Mouse (Mus musculus): ENCODE measurements around the gene Dixdc1. TPM values are rescaled to one million over a fixed set of nuclear protein-coding genes. Genes with fewer than 3 reads are reported as not detected.

The Dixdc1 gene
- polyA plus RNA-seq, 1 experiment from 2014 or later, result 3.7 TPM

- Histone ChIP-seq H3K4me1 (ENCODE audit: insufficient read depth) (0 out of 2 replicates have a peak, but pooled peaks cover 3% of the 10 kb centered on the region), H3K9ac (replicated peaks) (no peak overlapping the region), H3K27ac (ENCODE audit: low read depth) (no peak overlapping the region), H3K27me3 (ENCODE audit: insufficient read depth, low read length) (no peaks in the 10 kb centered on the region), H3K4me2 (ENCODE audit: low read depth, low read length) (no peak overlapping the region), H3K9me3 (ENCODE audit: low read length) (no peaks in the 10 kb centered on the region), H3K36me3 (replicated peaks; ENCODE audit: insufficient read depth, low read length) (no peaks in the 10 kb centered on the region), H3K4me3 (ENCODE audit: low read depth, low read length) (no peak overlapping the region)
- TF ChIP-seq EP300 (IDR thresholded peaks at IDR 0.05; ENCODE audit: low read depth), result no peak
- no peak for TF ChIP-seq CTCF (IDR thresholded peaks at IDR 0.05; ENCODE audit: low read depth)
- WGBS (ENCODE audit: insufficient replicate concordance), result 64% methylated on average over 6 of the region's 6 CpGs
- no peak for ATAC-seq
- DNase-seq, result no peak
Measured at GRCm38 (mm10) chr9:50666442-50666841, 72.9 kb downstream of the Dixdc1 start.

GRCm38 (mm10) chr9:50664826-50665225, 74.5 kb downstream of the Dixdc1 start:
- Histone ChIP-seq H3K4me2 (ENCODE audit: low read depth, low read length) (no peak overlapping the region), H3K4me1 (ENCODE audit: insufficient read depth) (0 out of 2 replicates have a peak, but pooled peaks cover 5% of the 10 kb centered on the region), H3K9me3 (ENCODE audit: low read length) (no peaks in the 10 kb centered on the region), H3K4me3 (ENCODE audit: low read depth, low read length) (no peak overlapping the region), H3K9ac (replicated peaks) (no peak overlapping the region), H3K27ac (ENCODE audit: low read depth) (no peak overlapping the region), H3K27me3 (ENCODE audit: insufficient read depth, low read length) (no peaks in the 10 kb centered on the region), H3K36me3 (replicated peaks; ENCODE audit: insufficient read depth, low read length) (no peaks in the 10 kb centered on the region)
- ATAC-seq (no peak), DNase-seq (no peak)
- TF ChIP-seq EP300 (IDR thresholded peaks at IDR 0.05; ENCODE audit: low read depth) (no peak), CTCF (IDR thresholded peaks at IDR 0.05; ENCODE audit: low read depth) (no peak)
- 81% methylated on average over 5 of the region's 5 CpGs for WGBS (ENCODE audit: insufficient replicate concordance)

GRCm38 (mm10) chr9:50660431-50660830, 78.9 kb downstream of the Dixdc1 start:
- 23% methylated on average over 12 of the region's 12 CpGs for WGBS (ENCODE audit: insufficient replicate concordance)
- H3K9ac ChIP-seq (replicated peaks), result peak overlapping the region; percentile 66; the same call in 1 of the 2 replicates
- TF ChIP-seq CTCF (IDR thresholded peaks at IDR 0.05; ENCODE audit: low read depth) (no peak), EP300 (IDR thresholded peaks at IDR 0.05; ENCODE audit: low read depth) (0 out of 2 replicates have a peak, but pooled peaks have one; percentile 29)
- peak overlapping the region; percentile 65; the same call in 1 of the 2 replicates for H3K27ac ChIP-seq (ENCODE audit: low read depth)
- peak; percentile 79 for ATAC-seq
- DNase-seq, result peak; percentile 72
- H3K27me3 ChIP-seq (ENCODE audit: insufficient read depth, low read length), result no peaks in the 10 kb centered on the region
- H3K9me3 ChIP-seq (ENCODE audit: low read length), result no peaks in the 10 kb centered on the region
- peaks cover 11% of the 10 kb centered on the region for H3K4me1 ChIP-seq (ENCODE audit: insufficient read depth)
- peaks cover 4% of the 10 kb centered on the region; the same call in 1 of the 2 replicates for H3K36me3 ChIP-seq (replicated peaks; ENCODE audit: insufficient read depth, low read length)
- H3K4me2 ChIP-seq (ENCODE audit: low read depth, low read length), result peak overlapping the region; percentile 80
- peak overlapping the region; percentile 61 for H3K4me3 ChIP-seq (ENCODE audit: low read depth, low read length)

GRCm38 (mm10) chr9:50659392-50660217, 79.7 kb downstream of the Dixdc1 start, which contains the start of gene Dlat:
Dlat (minus strand) TSS chr9:50659780.
- ATAC-seq, result peak; percentile 89
- Histone ChIP-seq H3K4me3 (ENCODE audit: low read depth, low read length) (peak within 1 kb of the TSS; percentile 61), H3K9ac (replicated peaks) (peak within 1 kb of the TSS; percentile 66), H3K27me3 (ENCODE audit: insufficient read depth, low read length) (no peaks in the 10 kb centered on the region), H3K36me3 (replicated peaks; ENCODE audit: insufficient read depth, low read length) (peaks cover 4% of the 10 kb centered on the region; the same call in 1 of the 2 replicates), H3K9me3 (ENCODE audit: low read length) (no peaks in the 10 kb centered on the region), H3K4me2 (ENCODE audit: low read depth, low read length) (peak within 1 kb of the TSS; percentile 80), H3K27ac (ENCODE audit: low read depth) (peak within 1 kb of the TSS; percentile 65), H3K4me1 (ENCODE audit: insufficient read depth) (peaks cover 11% of the 10 kb centered on the region)
- peak; percentile 88 for DNase-seq
- 0 out of 2 replicates have a peak, but pooled peaks have one; percentile 1 for TF ChIP-seq CTCF (IDR thresholded peaks at IDR 0.05; ENCODE audit: low read depth)
- TF ChIP-seq EP300 (IDR thresholded peaks at IDR 0.05; ENCODE audit: low read depth), result no peak
- WGBS (ENCODE audit: insufficient replicate concordance), result under 1% methylated on average over 62 of the region's 63 CpGs

GRCm38 (mm10) chr9:50658941-50659388, 80.4 kb downstream of the Dixdc1 start:
- ATAC-seq (no peak), DNase-seq (no peak)
- peaks cover 4% of the 10 kb centered on the region; the same call in 1 of the 2 replicates for H3K36me3 ChIP-seq (replicated peaks; ENCODE audit: insufficient read depth, low read length)
- peak overlapping the region; percentile 80 for H3K4me2 ChIP-seq (ENCODE audit: low read depth, low read length)
- peaks cover 11% of the 10 kb centered on the region for H3K4me1 ChIP-seq (ENCODE audit: insufficient read depth)
- peak overlapping the region; percentile 66 for H3K9ac ChIP-seq (replicated peaks)
- TF ChIP-seq CTCF (IDR thresholded peaks at IDR 0.05; ENCODE audit: low read depth) (no peak), EP300 (IDR thresholded peaks at IDR 0.05; ENCODE audit: low read depth) (no peak)
- H3K9me3 ChIP-seq (ENCODE audit: low read length), result no peaks in the 10 kb centered on the region
- under 1% methylated on average over 24 of the region's 28 CpGs for WGBS (ENCODE audit: insufficient replicate concordance)
- H3K27me3 ChIP-seq (ENCODE audit: insufficient read depth, low read length), result no peaks in the 10 kb centered on the region
- H3K4me3 ChIP-seq (ENCODE audit: low read depth, low read length), result peak overlapping the region; percentile 61
- peak overlapping the region; percentile 65 for H3K27ac ChIP-seq (ENCODE audit: low read depth)

- peak overlapping the region; percentile 61 for H3K4me3 ChIP-seq (ENCODE audit: low read depth, low read length)
- peak overlapping the region; percentile 66 for H3K9ac ChIP-seq (replicated peaks)
- TF ChIP-seq EP300 (IDR thresholded peaks at IDR 0.05; ENCODE audit: low read depth) (no peak), CTCF (IDR thresholded peaks at IDR 0.05; ENCODE audit: low read depth) (no peak)
- H3K36me3 ChIP-seq (replicated peaks; ENCODE audit: insufficient read depth, low read length), result peaks cover 6% of the 10 kb centered on the region
- H3K27ac ChIP-seq (ENCODE audit: low read depth), result peak overlapping the region; percentile 65; the same call in 1 of the 2 replicates
- no peaks in the 10 kb centered on the region for H3K9me3 ChIP-seq (ENCODE audit: low read length)
- H3K4me1 ChIP-seq (ENCODE audit: insufficient read depth), result peaks cover 11% of the 10 kb centered on the region
- H3K4me2 ChIP-seq (ENCODE audit: low read depth, low read length), result peak overlapping the region; percentile 80
- WGBS (ENCODE audit: insufficient replicate concordance), result 14% methylated on average over 5 of the region's 5 CpGs
- DNase-seq, result no peak
- ATAC-seq, result no peak
- no peaks in the 10 kb centered on the region for H3K27me3 ChIP-seq (ENCODE audit: insufficient read depth, low read length)
Measured at GRCm38 (mm10) chr9:50658391-50658790, 80.9 kb downstream of the Dixdc1 start.

All from liver, postnatal 0 days (tissue).